Mouse (Mus musculus): ENCODE measurements around the gene Glud1. TPM values are rescaled to one million over a fixed set of nuclear protein-coding genes. Genes with fewer than 3 reads are reported as not detected.
A peak's percentile ranks its signal among the peaks of the same experiment; 100 is the strongest.

The Glud1 gene
- polyA plus RNA-seq, 1 experiment from 2014 or later = 76.5 TPM

- WGBS = 70% methylated on average over 5 of the region's 5 CpGs
- H3K4me2 ChIP-seq (replicated peaks; ENCODE audit: low read depth, low read length) = no peak overlapping the region
These were observed 7.8 kb upstream of the Glud1 start for GRCm38 (mm10) chr14:34302681-34303242.

GRCm38 (mm10) chr14:34303265-34303680 is 7.3 kb upstream of the Glud1 start:
- Histone ChIP-seq H3K27me3 (ENCODE audit: control insufficient read depth, insufficient read depth, low read length) (no peaks in the 10 kb centered on the region), H3K4me3 (ENCODE audit: low read depth, low read length) (no peak overlapping the region), H3K27ac (ENCODE audit: low read length) (no peak overlapping the region), H3K9me3 (ENCODE audit: control insufficient read depth, low read depth, low read length) (no peaks in the 10 kb centered on the region), H3K4me1 (ENCODE audit: control insufficient read depth, insufficient read depth, low read length) (peaks cover 3% of the 10 kb centered on the region; the same call in 1 of the 2 replicates), H3K4me2 (replicated peaks; ENCODE audit: low read depth, low read length) (no peak overlapping the region), H3K9ac (replicated peaks; ENCODE audit: low read depth, low read length) (no peak overlapping the region), H3K36me3 (ENCODE audit: control insufficient read depth, insufficient read depth, low read length) (no peaks in the 10 kb centered on the region)
- ATAC-seq (ENCODE audit: insufficient number of reproducible peaks, insufficient read depth, low FRiP score, low read depth) = no peak
- 27% methylated on average over 5 of the region's 5 CpGs for WGBS

More at GRCm38 (mm10) chr14:34302681-34303242, 7.8 kb upstream of the Glud1 start:
- no peaks in the 10 kb centered on the region for H3K9me3 ChIP-seq (ENCODE audit: control insufficient read depth, low read depth, low read length)
- ATAC-seq (ENCODE audit: insufficient number of reproducible peaks, insufficient read depth, low FRiP score, low read depth) = no peak
- no peak overlapping the region for H3K9ac ChIP-seq (replicated peaks; ENCODE audit: low read depth, low read length)
- no peaks in the 10 kb centered on the region for H3K36me3 ChIP-seq (ENCODE audit: control insufficient read depth, insufficient read depth, low read length)
- H3K4me3 ChIP-seq (ENCODE audit: low read depth, low read length) = no peak overlapping the region
- H3K27me3 ChIP-seq (ENCODE audit: control insufficient read depth, insufficient read depth, low read length) = no peaks in the 10 kb centered on the region
- H3K4me1 ChIP-seq (ENCODE audit: control insufficient read depth, insufficient read depth, low read length) = peaks cover 3% of the 10 kb centered on the region; the same call in 1 of the 2 replicates
- H3K27ac ChIP-seq (ENCODE audit: low read length) = no peak overlapping the region

GRCm38 (mm10) chr14:34309266-34309665 is 1.3 kb upstream of the Glud1 start:
- peaks cover 11% of the 10 kb centered on the region for H3K4me1 ChIP-seq (ENCODE audit: control insufficient read depth, insufficient read depth, low read length)
- H3K36me3 ChIP-seq (ENCODE audit: control insufficient read depth, insufficient read depth, low read length) = no peaks in the 10 kb centered on the region
- peak overlapping the region; percentile 31; the same call in 1 of the 2 replicates for H3K4me2 ChIP-seq (replicated peaks; ENCODE audit: low read depth, low read length)
- H3K27ac ChIP-seq (ENCODE audit: low read length) = no peak overlapping the region
- ATAC-seq (ENCODE audit: insufficient number of reproducible peaks, insufficient read depth, low FRiP score, low read depth) = no peak
- no peak overlapping the region for H3K4me3 ChIP-seq (ENCODE audit: low read depth, low read length)
- H3K9ac ChIP-seq (replicated peaks; ENCODE audit: low read depth, low read length) = no peak overlapping the region
- 85% methylated on average over 4 of the region's 4 CpGs for WGBS
- H3K9me3 ChIP-seq (ENCODE audit: control insufficient read depth, low read depth, low read length) = no peaks in the 10 kb centered on the region
- H3K27me3 ChIP-seq (ENCODE audit: control insufficient read depth, insufficient read depth, low read length) = no peaks in the 10 kb centered on the region

- peak overlapping the region; percentile 90 for H3K4me3 ChIP-seq (ENCODE audit: low read depth, low read length)
- peaks cover 11% of the 10 kb centered on the region for H3K4me1 ChIP-seq (ENCODE audit: control insufficient read depth, insufficient read depth, low read length)
- ATAC-seq (ENCODE audit: insufficient number of reproducible peaks, insufficient read depth, low FRiP score, low read depth) = no peak
- peak overlapping the region; percentile 95 for H3K27ac ChIP-seq (ENCODE audit: low read length)
- H3K36me3 ChIP-seq (ENCODE audit: control insufficient read depth, insufficient read depth, low read length) = no peaks in the 10 kb centered on the region
- peak overlapping the region; percentile 31 for H3K4me2 ChIP-seq (replicated peaks; ENCODE audit: low read depth, low read length)
- no peaks in the 10 kb centered on the region for H3K9me3 ChIP-seq (ENCODE audit: control insufficient read depth, low read depth, low read length)
- no peaks in the 10 kb centered on the region for H3K27me3 ChIP-seq (ENCODE audit: control insufficient read depth, insufficient read depth, low read length)
- peak overlapping the region; percentile 57 for H3K9ac ChIP-seq (replicated peaks; ENCODE audit: low read depth, low read length)
- 9% methylated on average over 5 of the region's 5 CpGs for WGBS
These were observed 657 bp upstream of the Glud1 start for GRCm38 (mm10) chr14:34309907-34310233.

GRCm38 (mm10) chr14:34311021-34311631 is 599 bp downstream of the Glud1 start:
- Histone ChIP-seq H3K9ac (replicated peaks; ENCODE audit: low read depth, low read length) (peak overlapping the region; percentile 86), H3K9me3 (ENCODE audit: control insufficient read depth, low read depth, low read length) (no peaks in the 10 kb centered on the region), H3K4me1 (ENCODE audit: control insufficient read depth, insufficient read depth, low read length) (peaks cover 11% of the 10 kb centered on the region), H3K4me2 (replicated peaks; ENCODE audit: low read depth, low read length) (peak overlapping the region; percentile 73), H3K27ac (ENCODE audit: low read length) (peak overlapping the region; percentile 97), H3K36me3 (ENCODE audit: control insufficient read depth, insufficient read depth, low read length) (no peaks in the 10 kb centered on the region), H3K4me3 (ENCODE audit: low read depth, low read length) (peak overlapping the region; percentile 90), H3K27me3 (ENCODE audit: control insufficient read depth, insufficient read depth, low read length) (no peaks in the 10 kb centered on the region)
- peak; percentile 5; the same call in 1 of the 2 replicates for ATAC-seq (ENCODE audit: insufficient number of reproducible peaks, insufficient read depth, low FRiP score, low read depth)
- under 1% methylated on average over 47 of the region's 47 CpGs for WGBS

GRCm38 (mm10) chr14:34311691-34312090 is 1.2 kb downstream of the Glud1 start:
- Histone ChIP-seq H3K9me3 (ENCODE audit: control insufficient read depth, low read depth, low read length) (no peaks in the 10 kb centered on the region), H3K9ac (replicated peaks; ENCODE audit: low read depth, low read length) (peak overlapping the region; percentile 86), H3K36me3 (ENCODE audit: control insufficient read depth, insufficient read depth, low read length) (no peaks in the 10 kb centered on the region), H3K27ac (ENCODE audit: low read length) (no peak overlapping the region; the same call in 1 of the 2 replicates), H3K4me1 (ENCODE audit: control insufficient read depth, insufficient read depth, low read length) (peaks cover 11% of the 10 kb centered on the region), H3K4me2 (replicated peaks; ENCODE audit: low read depth, low read length) (peak overlapping the region; percentile 73), H3K27me3 (ENCODE audit: control insufficient read depth, insufficient read depth, low read length) (no peaks in the 10 kb centered on the region), H3K4me3 (ENCODE audit: low read depth, low read length) (peak overlapping the region; percentile 90)
- WGBS = 5% methylated on average over 4 of the region's 4 CpGs
- ATAC-seq (ENCODE audit: insufficient number of reproducible peaks, insufficient read depth, low FRiP score, low read depth) = no peak

- H3K4me1 ChIP-seq (ENCODE audit: control insufficient read depth, insufficient read depth, low read length) = peaks cover 11% of the 10 kb centered on the region
- H3K9ac ChIP-seq (replicated peaks; ENCODE audit: low read depth, low read length) = peak overlapping the region; percentile 86; the same call in 1 of the 2 replicates
- H3K27ac ChIP-seq (ENCODE audit: low read length) = no peak overlapping the region
- peak overlapping the region; percentile 90 for H3K4me3 ChIP-seq (ENCODE audit: low read depth, low read length)
- H3K36me3 ChIP-seq (ENCODE audit: control insufficient read depth, insufficient read depth, low read length) = no peaks in the 10 kb centered on the region
- H3K27me3 ChIP-seq (ENCODE audit: control insufficient read depth, insufficient read depth, low read length) = no peaks in the 10 kb centered on the region
- 22% methylated on average over 5 of the region's 6 CpGs for WGBS
- H3K9me3 ChIP-seq (ENCODE audit: control insufficient read depth, low read depth, low read length) = no peaks in the 10 kb centered on the region
- H3K4me2 ChIP-seq (replicated peaks; ENCODE audit: low read depth, low read length) = peak overlapping the region; percentile 73
- no peak for ATAC-seq (ENCODE audit: insufficient number of reproducible peaks, insufficient read depth, low FRiP score, low read depth)
These were observed 2.0 kb downstream of the Glud1 start for GRCm38 (mm10) chr14:34312339-34313048.

GRCm38 (mm10) chr14:34313612-34314011 is 3.1 kb downstream of the Glud1 start:
- H3K27ac ChIP-seq (ENCODE audit: low read length) = no peak overlapping the region
- peaks cover 11% of the 10 kb centered on the region for H3K4me1 ChIP-seq (ENCODE audit: control insufficient read depth, insufficient read depth, low read length)
- WGBS = 64% methylated on average over 3 of the region's 3 CpGs
- no peaks in the 10 kb centered on the region for H3K9me3 ChIP-seq (ENCODE audit: control insufficient read depth, low read depth, low read length)
- no peak overlapping the region for H3K4me2 ChIP-seq (replicated peaks; ENCODE audit: low read depth, low read length)
- no peak overlapping the region for H3K4me3 ChIP-seq (ENCODE audit: low read depth, low read length)
- H3K27me3 ChIP-seq (ENCODE audit: control insufficient read depth, insufficient read depth, low read length) = no peaks in the 10 kb centered on the region
- no peaks in the 10 kb centered on the region for H3K36me3 ChIP-seq (ENCODE audit: control insufficient read depth, insufficient read depth, low read length)
- H3K9ac ChIP-seq (replicated peaks; ENCODE audit: low read depth, low read length) = no peak overlapping the region
- no peak for ATAC-seq (ENCODE audit: insufficient number of reproducible peaks, insufficient read depth, low FRiP score, low read depth)

Measured in stomach, embryonic 14.5 days (tissue).